Mouse (Mus musculus) forebrain, embryonic 16.5 days (tissue): ENCODE measurements around the gene Frmd8. TPM values are rescaled to one million over a fixed set of nuclear protein-coding genes. Genes with fewer than 3 reads are reported as not detected.
"Not testable (repeated sequence)": the region's sequence is repeated elsewhere in the genome, so short reads cannot be mapped to it uniquely, and the experiment has no call there.

Source experiments
- ATAC-seq: fragments of 200-750 bp; cut with Nextera tagmentation; 2 replicates; pipeline ENCODE4 v1.8.0; 2017; ENCODE audit warnings: mild to moderate bottlenecking, moderate library complexity
- H3K27ac ChIP-seq: fragments of 300-500 bp; sonication (generic); 2 replicates; pipeline ENCODE4 v1.5.1; 2014; ENCODE audit warnings: low read length, control low read depth
- H3K27me3 ChIP-seq: fragments of 300-500 bp; sonication (generic); replicated peaks from 2 replicates; pipeline ENCODE4 v1.6.1; 2014; ENCODE audit warnings: low read length; ENCODE audit not compliant: control insufficient read depth, insufficient read depth
- H3K36me3 ChIP-seq: fragments of 300-500 bp; sonication (generic); 2 replicates; pipeline ENCODE4 v1.6.1; 2014; ENCODE audit not compliant: control insufficient read depth, insufficient read depth
- H3K4me1 ChIP-seq: fragments of 300-500 bp; sonication (generic); replicated peaks from 2 replicates; pipeline ENCODE4 v1.6.1; 2014; ENCODE audit warnings: low read length; ENCODE audit not compliant: control insufficient read depth, insufficient read depth
- H3K4me2 ChIP-seq: fragments of 300-500 bp; sonication (generic); 2 replicates; pipeline ENCODE4 v1.6.1; 2014; ENCODE audit warnings: mild to moderate bottlenecking, low read length, control low read depth
- H3K4me3 ChIP-seq: fragments of 300-500 bp; sonication (generic); replicated peaks from 2 replicates; pipeline ENCODE4 v1.5.1; 2014; ENCODE audit warnings: mild to moderate bottlenecking, low read length, control low read depth
- H3K9ac ChIP-seq: fragments of 300-500 bp; sonication (generic); replicated peaks from 2 replicates; pipeline ENCODE4 v1.6.1; 2014; ENCODE audit warnings: low read depth, low read length, control low read depth
- H3K9me3 ChIP-seq: fragments of 300-500 bp; sonication (generic); 2 replicates; pipeline ENCODE4 v1.6.1; 2016; ENCODE audit warnings: low read length; ENCODE audit not compliant: control insufficient read depth
- WGBS: fragments of 180-500 bp; shearing (Covaris S2); extraction: QIAGEN DNeasy Blood & Tissue Kit; methylation state at CpG from one replicate; pipeline ENCODE4 v1.1.7; 2014; 5-methylcytosine and 5-hydroxymethylcytosine counted together
- polyA plus RNA-seq: library from polyadenylated mRNA; unstranded; fragments of >200 nt; fragmentation: Nextera tagmentation; extraction: Ambion mirVana; gene quantifications from 2 replicates; pipeline ENCODE4 v1.2.1, GENCODE M21; 2015

Frmd8 gene
- polyA plus RNA-seq, 1 experiment from 2014 or later, result 21.5 TPM

DNA sequence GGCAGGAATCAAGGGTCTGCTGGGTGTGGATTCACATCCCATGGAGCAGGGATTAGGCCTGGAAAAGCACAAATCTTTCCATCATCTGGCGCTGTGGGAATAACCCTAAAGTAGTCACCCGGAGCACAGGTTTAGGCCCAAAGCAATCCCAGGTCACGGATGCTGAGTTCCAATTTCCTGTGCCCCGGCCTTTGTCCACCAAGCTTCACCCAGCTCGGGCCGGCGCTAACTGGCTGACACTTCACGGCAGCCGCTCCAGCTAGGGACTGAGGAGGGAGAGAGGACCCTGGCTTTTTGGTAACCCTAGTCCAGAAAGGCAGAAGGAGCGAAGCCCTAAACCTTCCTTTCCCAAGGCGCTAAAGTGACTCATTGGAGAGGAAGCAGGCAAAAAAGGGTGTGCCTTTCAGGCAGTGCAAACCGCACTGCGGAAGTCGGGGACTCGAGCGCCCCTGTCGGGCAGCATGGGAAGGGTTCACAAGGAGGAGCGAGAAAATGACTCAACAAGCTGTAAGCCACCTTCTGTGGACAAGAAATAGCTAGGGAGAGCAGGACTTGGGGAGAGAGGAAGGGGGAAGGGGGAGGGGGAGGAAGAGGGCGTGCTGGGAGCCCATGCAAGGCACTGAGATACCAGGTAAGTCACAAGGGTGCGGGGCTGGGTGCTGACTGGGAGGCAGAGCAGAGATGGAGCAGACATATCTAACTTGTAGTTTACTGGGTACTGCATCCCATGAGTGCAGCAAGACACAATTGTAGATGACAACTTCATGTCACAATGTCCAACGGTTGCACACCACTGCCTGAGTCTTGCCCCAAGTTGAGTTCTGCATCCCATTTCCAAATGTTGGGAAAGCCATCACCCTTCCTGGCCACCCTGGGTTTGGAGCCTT lies 57.1 kb downstream of the Frmd8 start:
- peak overlapping the region; percentile 25 for H3K4me3 ChIP-seq
- peaks cover 16% of the 10 kb centered on the region for H3K4me1 ChIP-seq
- WGBS, result 22% methylated on average over 21 of the region's 21 CpGs

DNA sequence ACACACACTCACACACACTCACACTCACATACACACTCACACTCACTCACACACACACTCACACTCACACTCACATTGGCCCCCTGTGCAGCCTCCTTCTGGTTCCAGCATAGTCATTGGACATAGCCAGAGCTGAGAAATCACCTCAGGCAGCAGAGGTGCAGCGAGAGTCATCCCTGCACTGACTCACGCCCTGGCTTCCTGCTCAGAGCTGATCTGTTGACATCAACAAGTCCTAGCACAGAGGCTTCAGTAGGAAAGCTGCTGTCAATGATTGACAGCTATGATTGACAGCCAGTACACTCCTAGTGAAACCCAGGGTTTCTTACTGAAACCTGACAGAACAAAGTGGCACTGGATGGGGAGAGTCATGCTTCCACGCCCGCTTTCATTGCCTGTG lies 59.1 kb downstream of the Frmd8 start:
- Histone ChIP-seq H3K4me2 (no peak overlapping the region), H3K9me3 (no peaks in the 10 kb centered on the region), H3K27ac (no peak overlapping the region), H3K4me3 (no peak overlapping the region), H3K4me1 (peaks cover 24% of the 10 kb centered on the region), H3K9ac (no peak overlapping the region), H3K36me3 (no peaks in the 10 kb centered on the region), H3K27me3 (no peaks in the 10 kb centered on the region)
- ATAC-seq, result no peak
- 73% methylated on average over 4 of the region's 4 CpGs for WGBS

More for the DNA sequence above, 57.1 kb downstream of the Frmd8 start:
- peak overlapping the region; percentile 65 for H3K27ac ChIP-seq
- no peaks in the 10 kb centered on the region for H3K36me3 ChIP-seq
- no peaks in the 10 kb centered on the region for H3K9me3 ChIP-seq
- peak overlapping the region; percentile 50 for H3K4me2 ChIP-seq
- ATAC-seq, result peak; percentile 85
- no peaks in the 10 kb centered on the region for H3K27me3 ChIP-seq
- H3K9ac ChIP-seq, result peak overlapping the region; percentile 55

DNA sequence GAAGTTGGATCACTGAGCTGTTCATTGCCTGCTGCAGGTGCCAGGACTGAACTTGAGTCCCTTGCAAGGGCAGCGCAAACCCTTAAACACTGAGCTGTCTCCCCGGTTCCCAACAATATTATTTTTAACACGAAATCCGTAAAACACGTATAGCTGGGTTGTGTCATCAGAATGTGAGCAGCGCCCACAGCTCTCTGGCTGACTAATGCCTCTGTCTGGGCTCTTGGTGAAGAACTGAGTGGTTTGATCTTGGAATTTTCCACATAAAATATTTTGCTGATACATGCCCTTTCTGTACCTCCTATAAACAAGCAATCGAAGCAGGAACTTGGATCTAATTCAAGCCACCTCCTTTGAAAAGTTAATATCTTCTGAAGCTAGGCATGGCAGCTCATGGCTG lies 60.1 kb downstream of the Frmd8 start:
- H3K4me1 ChIP-seq, result peaks cover 34% of the 10 kb centered on the region
- H3K27ac ChIP-seq, result no peak overlapping the region
- no peaks in the 10 kb centered on the region for H3K9me3 ChIP-seq
- no peak overlapping the region for H3K4me2 ChIP-seq
- no peak for ATAC-seq
- H3K9ac ChIP-seq, result no peak overlapping the region
- H3K4me3 ChIP-seq, result no peak overlapping the region
- no peaks in the 10 kb centered on the region for H3K27me3 ChIP-seq
- no peaks in the 10 kb centered on the region for H3K36me3 ChIP-seq
- WGBS, result 89% methylated on average over 7 of the region's 7 CpGs

DNA sequence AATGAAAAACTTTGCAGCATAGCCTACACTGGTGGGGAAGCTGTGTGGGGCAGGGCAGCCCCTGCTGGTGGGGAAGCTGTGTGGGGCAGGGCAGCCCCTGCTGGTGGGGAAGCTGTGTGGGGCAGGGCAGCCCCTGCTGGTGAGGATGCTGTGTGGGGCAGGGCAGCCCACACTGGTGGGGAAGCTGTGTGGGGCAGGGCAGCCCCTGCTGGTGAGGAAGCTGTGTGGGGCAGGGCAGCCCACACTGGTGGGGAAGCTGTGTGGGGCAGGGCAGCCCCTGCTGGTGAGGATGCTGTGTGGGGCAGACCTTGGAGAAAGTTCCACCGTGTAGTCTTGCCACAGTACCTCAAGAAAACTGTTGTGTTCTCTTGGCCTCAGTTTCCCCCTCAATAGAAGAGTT lies 61.0 kb downstream of the Frmd8 start:
- not testable (repeated sequence) for H3K4me3 ChIP-seq, ATAC-seq, H3K4me2 ChIP-seq, H3K9ac ChIP-seq, H3K27me3 ChIP-seq, H3K27ac ChIP-seq, H3K36me3 ChIP-seq, H3K9me3 ChIP-seq
- peaks cover 41% of the 10 kb centered on the region for H3K4me1 ChIP-seq
- 41% methylated on average over 1 of the region's 1 CpGs for WGBS

DNA sequence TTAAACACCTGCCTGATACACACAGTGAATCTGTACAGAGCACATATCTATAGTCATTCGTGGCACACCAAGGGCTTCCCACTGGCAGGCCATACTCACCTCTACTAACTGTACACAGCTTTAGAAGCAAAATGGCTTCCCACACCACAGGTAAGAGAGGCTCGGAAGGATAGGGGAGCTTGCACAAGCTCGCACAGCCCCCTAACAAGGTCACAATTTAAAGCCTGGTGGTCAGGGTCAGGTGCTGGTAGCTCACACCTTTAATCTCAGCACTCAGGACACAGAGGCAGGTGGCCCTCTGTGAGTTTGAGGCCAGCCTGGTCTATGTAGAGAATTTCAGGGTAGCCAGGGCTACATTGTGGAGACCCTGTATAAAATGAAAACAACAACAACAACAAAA lies 61.5 kb downstream of the Frmd8 start:
- Histone ChIP-seq H3K9me3 (no peaks in the 10 kb centered on the region), H3K9ac (no peak overlapping the region), H3K27ac (no peak overlapping the region), H3K4me3 (no peak overlapping the region), H3K4me1 (peaks cover 41% of the 10 kb centered on the region), H3K36me3 (no peaks in the 10 kb centered on the region), H3K4me2 (no peak overlapping the region), H3K27me3 (no peaks in the 10 kb centered on the region)
- 93% methylated on average over 3 of the region's 3 CpGs for WGBS
- ATAC-seq, result no peak

DNA sequence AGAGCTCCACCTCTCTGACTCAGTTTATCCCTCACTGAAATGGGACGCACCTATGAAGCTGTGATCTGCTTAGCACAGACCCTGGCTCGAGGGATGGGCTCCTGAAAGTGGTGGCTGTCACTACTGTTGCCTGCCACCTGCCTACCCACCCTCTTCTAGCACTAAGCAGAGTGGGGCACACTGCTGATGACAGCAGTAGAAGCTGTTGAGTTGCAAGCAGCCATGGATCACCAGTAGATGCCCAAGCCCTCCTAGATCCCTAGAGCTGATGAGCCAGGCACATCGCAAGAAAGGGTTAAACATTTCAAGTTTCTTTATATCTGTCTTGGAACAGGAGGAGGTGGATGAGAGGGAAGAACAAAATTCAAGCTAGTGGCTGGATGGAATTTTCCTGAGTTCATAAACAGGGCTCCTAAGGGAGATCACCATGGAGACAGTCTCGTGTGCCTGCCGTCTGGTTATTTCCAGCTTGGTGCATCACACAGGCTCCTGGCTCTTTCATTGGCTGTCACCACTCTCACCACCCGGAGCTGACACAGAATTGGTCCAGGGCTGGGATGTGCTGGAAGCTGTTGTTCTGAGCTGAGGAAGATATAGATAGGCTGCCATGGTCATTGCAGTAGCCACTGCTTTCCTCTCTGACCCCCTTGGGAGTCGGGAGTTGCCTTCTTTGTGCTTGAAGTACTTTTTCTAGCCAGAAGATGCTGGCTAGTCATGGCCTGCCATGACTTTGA lies 63.1 kb downstream of the Frmd8 start:
- H3K4me1 ChIP-seq, result peaks cover 37% of the 10 kb centered on the region
- no peaks in the 10 kb centered on the region for H3K36me3 ChIP-seq
- H3K4me3 ChIP-seq, result no peak overlapping the region
- H3K9ac ChIP-seq, result peak overlapping the region; percentile 4
- H3K27me3 ChIP-seq, result no peaks in the 10 kb centered on the region
- 36% methylated on average over 7 of the region's 7 CpGs for WGBS
- peak; percentile 96 for ATAC-seq
- H3K27ac ChIP-seq, result peak overlapping the region; percentile 95
- no peaks in the 10 kb centered on the region for H3K9me3 ChIP-seq
- peak overlapping the region; percentile 18 for H3K4me2 ChIP-seq

DNA sequence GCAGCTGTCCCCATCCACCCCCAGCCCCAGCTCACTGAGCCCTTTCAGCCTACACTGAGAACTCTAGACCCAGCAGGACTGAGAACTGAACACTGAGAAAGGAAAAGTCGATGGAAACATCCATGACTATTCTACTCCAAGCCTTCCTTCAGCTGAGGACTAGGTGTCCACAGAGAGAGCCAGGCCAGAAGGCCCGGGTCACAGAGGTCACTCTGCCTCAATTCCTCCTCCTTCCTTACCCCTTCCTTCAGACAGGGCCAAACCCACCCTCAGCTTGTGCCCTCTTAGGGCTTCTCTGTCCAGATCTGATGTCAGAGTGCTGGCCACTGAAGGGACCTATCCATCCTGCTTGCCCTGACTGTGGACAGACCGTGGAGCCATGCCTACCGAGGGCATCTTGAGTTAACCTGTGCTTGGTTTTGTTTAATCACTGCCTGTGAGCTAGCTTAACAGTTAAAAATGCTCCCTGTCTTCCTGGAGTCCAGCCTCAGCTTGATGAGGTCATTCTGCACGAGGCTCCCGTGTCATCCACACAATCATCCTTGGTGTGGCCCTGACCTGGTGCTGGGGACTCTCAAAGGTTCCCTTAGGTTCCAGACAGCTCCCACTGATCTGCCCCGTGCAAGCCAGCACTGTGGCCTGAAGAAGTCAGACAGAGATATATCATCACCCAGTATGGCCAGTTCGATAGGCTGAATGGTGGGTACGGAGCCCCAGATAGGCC lies 64.1 kb downstream of the Frmd8 start:
- Histone ChIP-seq H3K9me3 (no peaks in the 10 kb centered on the region), H3K27ac (peak overlapping the region; percentile 95), H3K27me3 (no peaks in the 10 kb centered on the region), H3K4me1 (peaks cover 46% of the 10 kb centered on the region), H3K36me3 (no peaks in the 10 kb centered on the region), H3K4me3 (no peak overlapping the region), H3K9ac (peak overlapping the region; percentile 24; the same call in 1 of the 2 replicates), H3K4me2 (no peak overlapping the region)
- no peak for ATAC-seq
- WGBS, result 74% methylated on average over 9 of the region's 9 CpGs

DNA sequence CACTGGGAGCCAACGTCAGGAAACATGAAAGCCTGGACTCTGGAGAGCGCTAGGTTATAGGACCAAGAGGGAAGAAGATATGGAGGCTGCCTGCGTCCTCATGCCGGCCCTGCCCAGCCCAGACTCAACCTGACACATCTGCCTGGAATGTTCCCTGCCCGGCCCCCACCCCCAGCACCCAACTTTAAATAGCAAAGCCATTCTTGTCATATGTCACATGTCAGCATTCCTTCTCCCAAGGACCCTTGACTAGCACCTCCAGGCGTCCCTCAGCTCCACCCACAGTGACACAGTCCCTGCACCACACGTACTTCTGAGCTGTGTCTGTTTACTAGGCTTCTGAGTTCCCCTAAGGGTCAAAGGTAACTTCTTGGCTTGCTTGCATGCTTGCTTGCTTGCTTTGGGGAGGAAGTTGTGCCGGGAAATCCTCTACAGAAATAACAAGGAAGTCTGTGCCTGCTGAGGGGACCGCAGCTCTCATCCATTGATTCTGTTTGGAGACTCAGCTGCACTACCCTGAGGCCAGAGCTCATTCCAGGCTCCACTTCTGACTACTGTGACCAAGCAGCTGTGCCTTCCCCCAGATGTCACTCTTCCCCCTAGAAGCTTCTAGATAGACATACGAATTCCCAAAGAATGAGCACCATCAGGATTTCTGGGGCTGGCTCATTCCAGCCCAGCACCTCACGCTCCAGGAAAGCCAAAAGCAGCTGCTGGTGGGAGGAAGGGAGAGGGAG lies 64.8 kb downstream of the Frmd8 start:
- H3K9me3 ChIP-seq, result no peaks in the 10 kb centered on the region
- no peak for ATAC-seq
- H3K9ac ChIP-seq, result no peak overlapping the region
- peak overlapping the region; percentile 95 for H3K27ac ChIP-seq
- no peak overlapping the region for H3K4me2 ChIP-seq
- no peaks in the 10 kb centered on the region for H3K27me3 ChIP-seq
- H3K4me3 ChIP-seq, result no peak overlapping the region
- no peaks in the 10 kb centered on the region for H3K36me3 ChIP-seq
- WGBS, result 61% methylated on average over 11 of the region's 11 CpGs
- peaks cover 48% of the 10 kb centered on the region for H3K4me1 ChIP-seq
